Mouse (Mus musculus): ENCODE results near the gene Ptcd2.

DNA sequence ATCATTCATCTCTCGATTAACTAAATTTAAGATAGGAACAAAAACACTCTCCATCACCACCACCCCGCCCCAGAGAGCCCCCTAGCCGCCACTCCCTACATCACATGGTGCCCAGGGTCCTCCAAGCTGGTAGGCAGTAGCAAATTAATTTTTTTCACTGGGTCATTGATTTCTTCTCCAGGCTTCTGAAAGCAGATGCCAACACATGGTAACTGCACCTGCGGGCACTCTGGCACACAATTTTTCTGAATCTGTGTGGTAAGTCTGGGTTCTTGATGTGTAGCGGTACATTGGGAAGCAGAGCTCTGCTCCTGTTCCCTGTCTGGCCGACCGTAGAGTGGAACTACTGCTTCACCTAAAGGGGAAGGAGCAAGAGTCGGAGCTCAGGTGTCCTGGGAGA, 53.7 kb downstream of the Ptcd2 start:
- TF ChIP-seq CTCF (IDR thresholded peaks at IDR 0.05; ENCODE audit: control insufficient read depth, insufficient read depth, insufficient read length) = no peak
- TF ChIP-seq MYOD1 (IDR thresholded peaks at IDR 0.05; ENCODE audit: control insufficient read depth, insufficient read length, low read depth) = no peak
- TF ChIP-seq USF1 (IDR thresholded peaks at IDR 0.05; ENCODE audit: low read depth) = no peak
- no peak for TF ChIP-seq MYOG (IDR thresholded peaks at IDR 0.05; ENCODE audit: control insufficient read depth, extremely low read depth, insufficient read length)
- no peak for TF ChIP-seq MAX (IDR thresholded peaks at IDR 0.05)
